Mouse (Mus musculus): ENCODE measurements around the gene Ppp1r14a.

The Ppp1r14a gene

DNA sequence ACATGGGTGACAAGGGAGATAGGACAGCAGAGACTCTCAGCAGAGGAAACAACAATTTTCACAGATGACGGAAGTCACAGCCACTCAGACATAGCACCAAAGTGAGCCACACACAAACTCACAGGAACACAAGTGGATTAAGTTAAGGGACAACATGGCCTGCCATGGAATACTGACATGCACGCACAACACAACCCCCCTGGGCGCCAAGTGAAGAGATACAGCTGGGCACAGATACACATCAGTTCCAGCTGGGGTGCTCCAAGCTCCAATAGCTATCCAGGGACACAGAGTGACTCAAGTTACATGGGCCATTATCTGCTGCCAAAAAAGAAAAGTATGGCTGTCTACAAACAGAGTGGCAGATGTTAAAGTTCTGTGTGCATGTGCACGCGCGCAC is 748 bp downstream of the Ppp1r14a start:
- ChIA-PET CTCF (interaction anchor here (0.6 to 6.0 kb wide), 22 partner anchors 9 to 866 kb away, joined by 3 to 50 read pairs (median 4); partner anchors contain the start of genes 2200002D01Rik (in 1 of the 4), Dpf1 (in 1 of the 4), Ryr1 (in 1 of the 4) and Yif1b (in 1 of the 4)), POLR2A (interaction anchor here in 3 of 4 experiments (0.7 to 3.9 kb wide), 15 partner anchors 10 to 328 kb away, joined by 3 to 26 read pairs (median 4); partner anchors contain the start of genes 2200002D01Rik (in 1 of the 3), Actn4 (in 1 of the 3) and Sipa1l3 (in 1 of the 3))

GRCm38 (mm10) chr7:29290691-29291485 is 1.8 kb downstream of the Ppp1r14a start:
- CTCF ChIA-PET: interaction anchor here in 2 of 4 experiments (0.5 to 6.0 kb wide), 4 partner anchors 10 to 363 kb away, joined by 3 to 50 read pairs (median 8); partner anchors contain the start of gene Dpf1 (in 1 of the 2)
- POLR2A ChIA-PET: interaction anchor here in 2 of 4 experiments (0.7 to 3.9 kb wide), 6 partner anchors 8 to 112 kb away, joined by 3 to 26 read pairs (median 5); partner anchors contain the start of gene Spint2 (in 1 of the 2)

DNA sequence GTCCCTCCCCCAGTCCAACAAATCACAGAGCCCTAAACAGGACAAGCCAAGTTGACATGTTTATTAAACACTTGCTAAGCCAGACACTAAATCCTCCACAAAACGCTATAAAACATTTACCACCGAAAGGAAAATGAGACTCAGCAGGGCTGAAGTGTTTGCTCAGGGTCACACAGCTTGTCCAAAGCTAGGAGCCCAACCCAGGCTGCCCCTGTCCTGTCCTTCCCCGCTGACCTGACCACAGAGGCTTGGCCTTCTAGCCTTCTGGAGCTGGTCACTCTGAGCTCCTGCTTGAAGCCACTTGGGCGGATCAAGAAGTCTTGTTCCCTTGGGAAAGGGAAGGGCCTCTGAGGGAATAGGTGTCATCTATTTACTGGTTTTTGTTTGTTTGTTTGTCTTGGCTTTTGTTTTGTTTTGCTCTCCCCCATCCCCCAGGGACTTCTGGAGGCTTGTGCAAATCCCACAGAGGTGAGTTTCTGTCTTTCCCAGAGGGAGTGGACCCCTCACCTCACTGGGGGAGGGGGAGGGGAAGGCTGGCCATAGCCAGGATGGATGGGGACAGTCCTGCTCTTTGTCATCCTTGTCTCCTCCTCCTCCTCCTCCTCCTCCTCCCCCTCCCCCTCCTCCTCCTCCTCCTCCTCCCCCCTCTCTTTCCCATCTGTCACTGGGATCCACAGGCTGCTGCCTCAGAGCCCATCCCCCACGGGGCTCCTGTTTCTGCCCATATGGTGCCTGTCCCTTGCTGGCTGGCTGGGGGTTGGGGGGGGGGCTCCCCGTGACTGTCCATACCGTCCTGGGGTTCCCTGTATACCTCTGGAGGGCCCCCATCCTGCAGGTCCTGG is 2.7 kb downstream of the Ppp1r14a start:
- ChIA-PET POLR2A (interaction anchor here in 3 of 4 experiments (0.7 to 4.6 kb wide), 13 partner anchors 9 to 227 kb away, joined by 3 to 35 read pairs (median 8); partner anchors contain the start of genes Spint2 (in 2 of the 3), 2200002D01Rik (in 1 of the 3), Dpf1 (in 1 of the 3) and Sipa1l3 (in 1 of the 3)), CTCF (interaction anchor here (0.6 to 2.4 kb wide), 9 partner anchors 9 to 721 kb away, joined by 3 to 15 read pairs (median 4); partner anchors contain the start of genes 2200002D01Rik (in 1 of the 4) and Ryr1 (in 1 of the 4))

GRCm38 (mm10) chr7:29292458-29293098 is 3.5 kb downstream of the Ppp1r14a start:
- POLR2A ChIA-PET: interaction anchor here in 3 of 4 experiments (0.7 to 4.6 kb wide), 21 partner anchors 10 to 263 kb away, joined by 3 to 35 read pairs (median 5); partner anchors contain the start of genes 2200002D01Rik (in 2 of the 3), Spint2 (in 2 of the 3), Dpf1 (in 1 of the 3) and Kcnk6 (in 1 of the 3)

DNA sequence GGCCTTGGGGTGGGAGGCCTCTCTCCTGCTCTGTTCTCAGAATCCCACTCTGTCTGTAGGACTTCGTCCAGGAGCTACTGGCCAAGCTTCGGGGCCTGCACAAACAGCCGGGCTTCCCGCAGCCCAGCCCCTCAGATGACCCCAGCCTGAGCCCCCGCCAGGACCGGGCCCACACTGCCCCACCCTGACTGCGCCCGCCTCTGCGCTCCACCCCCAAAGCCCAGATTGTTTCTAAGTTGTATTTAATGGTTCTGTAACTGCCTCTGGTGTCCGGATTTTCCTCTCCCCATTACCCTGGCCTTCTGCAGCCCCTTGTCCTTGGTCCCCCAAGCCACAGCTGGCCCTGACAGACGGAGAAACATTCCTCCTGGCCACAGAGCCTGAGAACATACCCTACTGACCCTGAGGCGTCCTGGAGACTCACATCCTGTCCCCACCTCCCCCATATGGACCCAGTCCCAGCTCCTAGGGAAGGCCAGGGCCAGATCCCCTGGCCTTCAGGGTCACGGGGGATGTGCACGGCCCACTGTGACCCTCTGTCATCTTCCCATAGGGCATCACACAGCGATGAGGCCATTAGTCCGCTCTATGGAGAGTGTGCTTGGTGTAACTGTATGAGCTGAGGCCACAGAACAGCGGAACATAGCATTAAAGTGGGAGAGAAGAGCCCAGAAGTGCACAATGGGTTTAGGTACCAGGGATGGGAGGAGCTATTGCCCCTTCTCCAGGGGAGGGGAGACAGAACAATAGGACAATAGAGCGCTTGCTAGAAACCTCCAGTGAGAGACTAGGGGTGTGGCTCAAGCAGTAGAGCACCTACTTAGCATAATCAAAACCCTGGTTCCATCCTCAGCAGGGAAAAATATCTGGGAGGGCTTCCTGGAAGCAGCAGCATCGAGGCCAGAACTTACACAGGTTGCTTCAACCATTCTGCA is 4.3 kb downstream of the Ppp1r14a start:
- ChIA-PET POLR2A (interaction anchor here in 2 of 4 experiments (0.5 to 4.6 kb wide), 35 partner anchors 9 to 487 kb away, joined by 3 to 35 read pairs (median 4); partner anchors contain the start of genes 2200002D01Rik (in 2 of the 2), Psmd8 (in 2 of the 2), Sipa1l3 (in 2 of the 2) and Spint2 (in 2 of the 2)), CTCF (interaction anchor here (0.5 to 2.5 kb wide), 31 partner anchors 8 to 688 kb away, joined by 3 to 15 read pairs (median 4); partner anchors contain the start of genes 2200002D01Rik (in 2 of the 4), Catsperg1 (in 1 of the 4), Dpf1 (in 1 of the 4) and Kcnk6 (in 1 of the 4))

More at GRCm38 (mm10) chr7:29292458-29293098, 3.5 kb downstream of the Ppp1r14a start:
- CTCF ChIA-PET: interaction anchor here (0.6 to 2.4 kb wide), 18 partner anchors 9 to 721 kb away, joined by 3 to 15 read pairs (median 4); partner anchors contain the start of genes 2200002D01Rik (in 2 of the 4) and Ryr1 (in 1 of the 4)

GRCm38 (mm10) chr7:29294111-29294761 is 5.1 kb downstream of the Ppp1r14a start:
- ChIA-PET POLR2A (interaction anchor here in 3 of 4 experiments (0.6 to 4.6 kb wide), 32 partner anchors 9 to 293 kb away, joined by 3 to 35 read pairs (median 5); partner anchors contain the start of genes 2200002D01Rik (in 2 of the 3), Psmd8 (in 2 of the 3), Sipa1l3 (in 2 of the 3) and Spint2 (in 2 of the 3)), CTCF (interaction anchor here (0.6 to 2.5 kb wide), 24 partner anchors 8 to 687 kb away, joined by 3 to 15 read pairs (median 4); partner anchors contain the start of genes 2200002D01Rik (in 1 of the 4), Dpf1 (in 1 of the 4), Kcnk6 (in 1 of the 4) and Sipa1l3 (in 1 of the 4))

- CTCF ChIA-PET: interaction anchor here (0.5 to 2.2 kb wide), 21 partner anchors 8 to 962 kb away, joined by 3 to 17 read pairs (median 4); partner anchors contain the start of genes Ppp1r14a (in 1 of the 4), Psmd8 (in 1 of the 4) and Yif1b (in 1 of the 4)
- POLR2A ChIA-PET: interaction anchor here in 3 of 4 experiments (0.5 to 4.6 kb wide), 21 partner anchors 9 to 1323 kb away, joined by 3 to 35 read pairs (median 3); partner anchors contain the start of genes 2200002D01Rik (in 1 of the 3), Fam98c (in 1 of the 3) and Spint2 (in 1 of the 3)
Observed at GRCm38 (mm10) chr7:29295861-29296647, 6.9 kb downstream of the Ppp1r14a start.

DNA sequence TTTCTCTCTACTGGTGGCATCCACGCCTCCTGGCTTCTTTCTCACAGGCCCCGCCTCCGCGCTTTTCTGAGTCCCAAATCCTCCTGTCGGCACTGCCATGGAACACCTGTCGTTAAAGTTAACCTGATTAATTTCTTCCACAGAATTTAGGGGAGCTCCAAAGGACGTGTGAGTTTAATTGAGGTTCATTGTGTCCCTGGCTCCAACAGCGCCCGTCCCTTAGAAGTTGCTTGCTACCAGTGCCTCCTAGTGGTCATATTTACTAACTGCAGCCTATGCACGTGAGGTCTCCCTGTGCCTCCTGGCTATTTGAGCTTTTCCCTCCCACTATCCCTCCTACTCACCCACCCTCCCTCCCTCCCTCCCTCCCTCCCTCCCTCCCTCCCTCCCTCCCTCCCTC is 7.9 kb downstream of the Ppp1r14a start:
- CTCF ChIA-PET: interaction anchor here (0.5 to 2.2 kb wide), 55 partner anchors 8 to 902 kb away, joined by 3 to 17 read pairs (median 4); partner anchors contain the start of genes 2200002D01Rik (in 2 of the 4), Psmd8 (in 2 of the 4), Fam98c (in 1 of the 4) and Ppp1r14a (in 1 of the 4)
- POLR2A ChIA-PET: interaction anchor here in 3 of 4 experiments (0.6 to 2.1 kb wide), 24 partner anchors 9 to 295 kb away, joined by 3 to 8 read pairs (median 3); partner anchors contain the start of genes Psmd8 (in 2 of the 3), 2200002D01Rik (in 1 of the 3), Fam98c (in 1 of the 3) and Ryr1 (in 1 of the 3)

DNA sequence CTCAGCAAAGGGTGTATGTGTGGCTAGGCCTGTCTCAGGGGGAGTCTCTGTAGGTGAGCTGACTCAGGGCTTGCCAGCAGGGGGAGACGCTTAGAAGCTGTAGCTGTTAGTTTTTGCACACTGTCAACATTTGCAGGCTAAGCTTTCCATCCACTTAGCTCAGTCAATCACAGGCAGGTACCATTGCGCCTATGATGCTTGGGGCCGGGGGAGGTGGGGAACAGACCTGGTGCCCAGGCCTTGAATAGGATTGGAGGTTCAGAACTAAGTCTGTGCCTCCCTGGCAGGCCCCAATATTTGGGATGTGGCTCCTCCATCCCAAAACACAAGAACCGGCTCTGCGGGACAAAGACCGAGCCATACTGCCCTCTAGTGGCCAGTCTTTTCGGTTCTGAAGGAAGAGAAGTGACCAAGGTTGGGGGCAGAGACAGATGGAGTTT is 12.0 kb downstream of the Ppp1r14a start:
- ChIA-PET CTCF (interaction anchor here (0.5 to 4.8 kb wide), 87 partner anchors 8 to 1782 kb away, joined by 3 to 50 read pairs (median 4); partner anchors contain the start of genes 2200002D01Rik (in 3 of the 4), Ppp1r14a (in 3 of the 4), Sipa1l3 (in 3 of the 4) and Catsperg1 (in 1 of the 4)), POLR2A (interaction anchor here in 3 of 4 experiments (0.6 to 1.8 kb wide), 16 partner anchors 10 to 579 kb away, joined by 3 to 10 read pairs (median 4); partner anchors contain the start of genes 2200002D01Rik (in 1 of the 3), Actn4 (in 1 of the 3), Ppp1r14a (in 1 of the 3) and Psmd8 (in 1 of the 3))

- CTCF ChIA-PET: interaction anchor here (0.6 to 4.8 kb wide), 26 partner anchors 8 to 857 kb away, joined by 3 to 50 read pairs (median 5); partner anchors contain the start of genes Ppp1r14a (in 2 of the 4), 2200002D01Rik (in 1 of the 4), Catsperg1 (in 1 of the 4) and Psmd8 (in 1 of the 4)
- POLR2A ChIA-PET: interaction anchor here in 3 of 4 experiments (0.6 to 2.9 kb wide), 13 partner anchors 9 to 704 kb away, joined by 3 to 10 read pairs (median 3); partner anchors contain the start of genes Eif3k (in 1 of the 3), Map4k1 (in 1 of the 3), Pak4 (in 1 of the 3) and Ppp1r14a (in 1 of the 3)
Observed at GRCm38 (mm10) chr7:29302641-29303040, 13.5 kb downstream of the Ppp1r14a start.

GRCm38 (mm10) chr7:29303738-29304462 is 14.8 kb downstream of the Ppp1r14a start, which contains the start of gene Dpf1:
Gene Dpf1 (plus strand): TSS chr7:29303951.
- CTCF ChIA-PET: interaction anchor here in 3 of 4 experiments (0.6 to 4.8 kb wide), 12 partner anchors 9 to 258 kb away, joined by 3 to 50 read pairs (median 5); partner anchors contain the start of genes Ppp1r14a (in 2 of the 3) and Psmd8 (in 1 of the 3)
- POLR2A ChIA-PET: interaction anchor here in 3 of 4 experiments (0.7 to 2.9 kb wide), 13 partner anchors 10 to 291 kb away, joined by 3 to 10 read pairs (median 4); partner anchors contain the start of gene Sipa1l3 (in 1 of the 3)
